Mouse (Mus musculus) heart, adult 2 months (tissue): ENCODE data around the gene Uvssa. TPM values are rescaled to one million over a fixed set of nuclear protein-coding genes. Genes with fewer than 3 reads are reported as not detected.

Experiments
- DNase-seq, 2 experiments: peaks; one replicate each; pipeline ENCODE4 v3.0.0; 2021
- H3K27ac ChIP-seq: fragments of 200-600 bp; 2 replicates; pipeline ENCODE4 v1.8.1; 2022
- H3K27me3 ChIP-seq: fragments of 200-500 bp; 2 replicates; pipeline ENCODE4 v1.6.1; 2012; ENCODE audit warnings: mild to moderate bottlenecking, low read length, inconsistent platforms, mixed read lengths; ENCODE audit not compliant: control insufficient read depth, insufficient read depth
- H3K36me3 ChIP-seq: fragments of 200-500 bp; 2 replicates; pipeline ENCODE4 v1.6.1; 2012; ENCODE audit warnings: low read length, inconsistent platforms; ENCODE audit not compliant: control insufficient read depth, insufficient read depth
- H3K4me1 ChIP-seq: fragments of 200-500 bp; 2 replicates; pipeline ENCODE4 v1.6.1; 2011; ENCODE audit warnings: low read length; ENCODE audit not compliant: control insufficient read depth, insufficient read depth
- H3K4me3 ChIP-seq: fragments of 200-600 bp; 2 replicates; pipeline ENCODE4 v1.8.1; 2022
- H3K79me2 ChIP-seq: fragments of 200-500 bp; replicated peaks from 2 replicates; pipeline ENCODE4 v1.6.1; 2012; ENCODE audit warnings: mild to moderate bottlenecking, inconsistent platforms, low read length, moderate library complexity, mixed read lengths; ENCODE audit not compliant: control insufficient read depth, insufficient read depth
- H3K9ac ChIP-seq: fragments of 200-500 bp; 2 replicates; pipeline ENCODE4 v1.6.1; 2012; ENCODE audit warnings: low read depth, mild to moderate bottlenecking, control low read depth, inconsistent platforms, low read length, mixed read lengths
- CTCF ChIP-seq: fragments of 200-600 bp; IDR thresholded peaks from 2 replicates; pipeline ENCODE4 v1.8.1; 2022; ENCODE audit warnings: antibody characterized with exemption, mild to moderate bottlenecking, moderate library complexity
- EP300 ChIP-seq: fragments of 200-500 bp; IDR thresholded peaks from 2 replicates; pipeline ENCODE4 v1.6.1; 2011; ENCODE audit warnings: low read depth, low read length, control low read depth; ENCODE audit not compliant: insufficient read depth
- POLR2A ChIP-seq: fragments of 200-500 bp; IDR thresholded peaks from 2 replicates; pipeline ENCODE4 v1.6.1; 2011; ENCODE audit warnings: mild to moderate bottlenecking, low read depth, low read length, control low read depth; ENCODE audit not compliant: insufficient read depth
- WGBS: fragments of 180-500 bp; shearing (Covaris S2); methylation state at CpG from one replicate; pipeline ENCODE4 v1.1.7; 2018; 5-methylcytosine and 5-hydroxymethylcytosine counted together
- intact Hi-C: fragments of 180-260 bp; cut with DNase I; formaldehyde crosslinking; loops from one replicate; pipeline ENCODE4 v1.15.1; 2025
- polyA plus RNA-seq: library from polyadenylated mRNA; depleted of rRNA; stranded (reverse); fragments of >200 nt; gene quantifications from 2 replicates; pipeline ENCODE4 v1.2.3, GENCODE M21; 2012
- total RNA-seq, 2 experiments: library from RNA; stranded (reverse); gene quantifications; 2 replicates each; pipeline ENCODE4 v1.2.3; 2021

The Uvssa gene
- total and polyA plus RNA-seq, 3 experiments = 2.8 to 3.4 (median 3.3) TPM

- H3K79me2 ChIP-seq = no peaks in the 10 kb centered on the region
- peak in 1 of 2 experiments; percentile 27 for DNase-seq
- WGBS = 3% methylated on average over 39 of the region's 39 CpGs
- no peak overlapping the region for H3K27ac ChIP-seq
- no peaks in the 10 kb centered on the region; the same call in 1 of the 2 replicates for H3K4me1 ChIP-seq
- intact Hi-C loops = no loop called here
- H3K9ac ChIP-seq = no peak overlapping the region
- H3K4me3 ChIP-seq = no peak overlapping the region
- peaks cover 51% of the 10 kb centered on the region for H3K27me3 ChIP-seq
- no peaks in the 10 kb centered on the region for H3K36me3 ChIP-seq
- TF ChIP-seq CTCF (no peak), EP300 (no peak), POLR2A (no peak)
Measured at GRCm38 (mm10) chr5:33432057-33432935, 53.9 kb downstream of the Uvssa start.

GRCm38 (mm10) chr5:33433201-33434138, 55.1 kb downstream of the Uvssa start, which contains the start of gene Nkx1-1:
Nkx1-1 (minus strand) TSS chr5:33433976.
- Histone ChIP-seq H3K27me3 (peaks cover 51% of the 10 kb centered on the region), H3K4me3 (0 out of 2 replicates have a peak within 1 kb of the TSS, but pooled peaks have one; percentile 20), H3K79me2 (no peaks in the 10 kb centered on the region), H3K4me1 (no peaks in the 10 kb centered on the region; the same call in 1 of the 2 replicates), H3K9ac (no peak within 1 kb of the TSS), H3K36me3 (no peaks in the 10 kb centered on the region), H3K27ac (no peak within 1 kb of the TSS)
- DNase-seq = peak in 1 of 2 experiments; percentile 27
- TF ChIP-seq CTCF = no peak
- no peak for TF ChIP-seq POLR2A
- TF ChIP-seq EP300 = no peak
- intact Hi-C loops = no loop called here
- WGBS = under 1% methylated on average over 90 of the region's 90 CpGs

GRCm38 (mm10) chr5:33434141-33434780, 55.9 kb downstream of the Uvssa start:
- H3K79me2 ChIP-seq = no peaks in the 10 kb centered on the region
- no peaks in the 10 kb centered on the region for H3K36me3 ChIP-seq
- TF ChIP-seq POLR2A (no peak), CTCF (no peak), EP300 (no peak)
- intact Hi-C loops = no loop called here
- H3K9ac ChIP-seq = no peak overlapping the region
- 0 out of 2 replicates have a peak overlapping the region, but pooled peaks have one; percentile 20 for H3K4me3 ChIP-seq
- H3K4me1 ChIP-seq = no peaks in the 10 kb centered on the region; the same call in 1 of the 2 replicates
- peak in 1 of 2 experiments; percentile 31 for DNase-seq
- peaks cover 49% of the 10 kb centered on the region for H3K27me3 ChIP-seq
- 1% methylated on average over 59 of the region's 60 CpGs for WGBS
- H3K27ac ChIP-seq = no peak overlapping the region

DNA sequence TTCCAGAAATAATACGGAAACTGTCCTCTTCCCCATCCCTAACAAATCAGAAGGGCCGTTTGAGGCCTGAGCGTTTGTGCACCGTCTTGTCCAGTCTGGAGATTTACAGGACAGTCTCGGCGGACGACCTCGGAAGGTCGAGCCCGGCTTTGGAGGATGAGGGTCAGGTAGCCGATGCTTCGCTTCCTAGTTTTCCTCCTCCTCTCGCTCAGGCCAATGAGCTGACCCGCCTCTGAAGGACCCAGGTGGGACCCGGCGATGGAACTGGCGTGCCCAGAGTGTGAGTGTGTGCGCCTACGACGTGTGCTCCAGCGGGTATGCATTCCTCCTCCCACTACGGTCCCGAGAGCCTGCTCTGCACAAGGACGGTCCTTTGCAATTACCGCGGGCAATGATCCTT, 56.8 kb downstream of the Uvssa start:
- Histone ChIP-seq H3K27ac (no peak overlapping the region), H3K36me3 (no peaks in the 10 kb centered on the region), H3K27me3 (peaks cover 43% of the 10 kb centered on the region), H3K4me3 (no peak overlapping the region), H3K79me2 (no peaks in the 10 kb centered on the region), H3K9ac (no peak overlapping the region), H3K4me1 (no peaks in the 10 kb centered on the region; the same call in 1 of the 2 replicates)
- intact Hi-C loops = no loop called here
- DNase-seq = peak in 1 of 2 experiments; percentile 12
- 5% methylated on average over 26 of the region's 26 CpGs for WGBS
- TF ChIP-seq CTCF (no peak), EP300 (no peak), POLR2A (no peak)

GRCm38 (mm10) chr5:33435941-33436340, 57.6 kb downstream of the Uvssa start:
- peak in 1 of 2 experiments; percentile 7 for DNase-seq
- WGBS = 0% methylated on average over 4 of the region's 4 CpGs
- Histone ChIP-seq H3K27me3 (peaks cover 38% of the 10 kb centered on the region), H3K36me3 (no peaks in the 10 kb centered on the region), H3K27ac (no peak overlapping the region), H3K4me3 (no peak overlapping the region), H3K9ac (no peak overlapping the region), H3K79me2 (no peaks in the 10 kb centered on the region), H3K4me1 (no peaks in the 10 kb centered on the region; the same call in 1 of the 2 replicates)
- TF ChIP-seq POLR2A (no peak), CTCF (no peak), EP300 (no peak)
- intact Hi-C loops = no loop called here
